Mouse (Mus musculus): ENCODE results near the gene Vps8. TPM values are rescaled to one million over a fixed set of nuclear protein-coding genes. Genes with fewer than 3 reads are reported as not detected.

Gene Vps8
- polyA plus RNA-seq, 2 experiments: 11.0 to 15.2 TPM

GRCm38 (mm10) chr16:21542559-21542958 is 119.6 kb downstream of the Vps8 start:
- Histone ChIP-seq H3K4me3 (replicated peaks; ENCODE audit: low read length) (no peak overlapping the region), H3K27ac (replicated peaks; ENCODE audit: low read depth, low read length) (no peak overlapping the region), H3K9ac (ENCODE audit: low read depth, low read length, severe bottlenecking) (no peak overlapping the region), H3K27me3 (ENCODE audit: control insufficient read depth, insufficient read depth, low read length) (no peaks in the 10 kb centered on the region), H3K4me1 (ENCODE audit: control insufficient read depth, insufficient read depth, low read length) (no peaks in the 10 kb centered on the region), H3K36me3 (ENCODE audit: control insufficient read depth, insufficient read depth, low read length) (no peaks in the 10 kb centered on the region), H3K4me2 (replicated peaks; ENCODE audit: low read depth, low read length, severe bottlenecking) (no peak overlapping the region), H3K9me3 (ENCODE audit: control insufficient read depth, low read length) (no peaks in the 10 kb centered on the region)
- DNase-seq (ENCODE audit: low spot score) (no peak), ATAC-seq (ENCODE audit: low FRiP score, low read depth) (no peak)
- no peak for TF ChIP-seq POLR2A (IDR thresholded peaks at IDR 0.05; ENCODE audit: borderline replicate concordance, extremely low read depth, insufficient read depth, insufficient read length)
- 71% methylated on average over 1 of the region's 1 CpGs for WGBS

GRCm38 (mm10) chr16:21547446-21547845 is 124.5 kb downstream of the Vps8 start:
- no peak for TF ChIP-seq POLR2A (IDR thresholded peaks at IDR 0.05; ENCODE audit: borderline replicate concordance, extremely low read depth, insufficient read depth, insufficient read length)
- Histone ChIP-seq H3K9me3 (ENCODE audit: control insufficient read depth, low read length) (no peaks in the 10 kb centered on the region), H3K4me3 (replicated peaks; ENCODE audit: low read length) (no peak overlapping the region), H3K4me1 (ENCODE audit: control insufficient read depth, insufficient read depth, low read length) (no peaks in the 10 kb centered on the region), H3K4me2 (replicated peaks; ENCODE audit: low read depth, low read length, severe bottlenecking) (no peak overlapping the region), H3K36me3 (ENCODE audit: control insufficient read depth, insufficient read depth, low read length) (no peaks in the 10 kb centered on the region), H3K9ac (ENCODE audit: low read depth, low read length, severe bottlenecking) (no peak overlapping the region), H3K27ac (replicated peaks; ENCODE audit: low read depth, low read length) (no peak overlapping the region), H3K27me3 (ENCODE audit: control insufficient read depth, insufficient read depth, low read length) (no peaks in the 10 kb centered on the region)
- WGBS: 78% methylated on average over 5 of the region's 5 CpGs
- DNase-seq (ENCODE audit: low spot score): no peak
- ATAC-seq (ENCODE audit: low FRiP score, low read depth): no peak

GRCm38 (mm10) chr16:21549751-21550150 is 126.8 kb downstream of the Vps8 start:
- H3K4me3 ChIP-seq (replicated peaks; ENCODE audit: low read length): no peak overlapping the region
- ATAC-seq (ENCODE audit: low FRiP score, low read depth) (no peak), DNase-seq (ENCODE audit: low spot score) (no peak)
- H3K27ac ChIP-seq (replicated peaks; ENCODE audit: low read depth, low read length): no peak overlapping the region
- H3K4me2 ChIP-seq (replicated peaks; ENCODE audit: low read depth, low read length, severe bottlenecking): no peak overlapping the region
- H3K27me3 ChIP-seq (ENCODE audit: control insufficient read depth, insufficient read depth, low read length): no peaks in the 10 kb centered on the region
- no peak for TF ChIP-seq POLR2A (IDR thresholded peaks at IDR 0.05; ENCODE audit: borderline replicate concordance, extremely low read depth, insufficient read depth, insufficient read length)
- no peaks in the 10 kb centered on the region for H3K4me1 ChIP-seq (ENCODE audit: control insufficient read depth, insufficient read depth, low read length)
- WGBS: 63% methylated on average over 4 of the region's 4 CpGs
- no peak overlapping the region for H3K9ac ChIP-seq (ENCODE audit: low read depth, low read length, severe bottlenecking)
- no peaks in the 10 kb centered on the region for H3K36me3 ChIP-seq (ENCODE audit: control insufficient read depth, insufficient read depth, low read length)
- H3K9me3 ChIP-seq (ENCODE audit: control insufficient read depth, low read length): no peaks in the 10 kb centered on the region

DNA sequence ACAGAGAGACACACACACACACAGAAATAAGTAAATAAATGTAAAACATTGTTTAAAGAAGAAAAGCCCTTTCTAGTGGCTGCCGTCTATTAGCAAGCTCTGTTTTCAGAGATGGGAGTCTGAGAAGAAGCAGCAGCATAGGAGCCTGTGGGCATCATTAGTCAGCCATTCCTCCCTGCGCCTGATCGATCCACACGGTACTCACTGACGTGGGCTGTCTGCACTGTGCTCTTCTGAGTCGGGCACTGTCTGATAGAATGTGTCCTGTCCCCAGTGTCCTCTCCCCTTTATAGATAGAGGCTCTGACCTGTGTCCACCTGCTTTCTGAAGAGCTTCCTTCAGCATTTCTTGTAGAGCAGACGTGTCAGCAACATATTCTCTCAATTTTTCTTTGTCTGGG is 127.5 kb downstream of the Vps8 start:
- DNase-seq (ENCODE audit: low spot score) (no peak), ATAC-seq (ENCODE audit: low FRiP score, low read depth) (no peak)
- Histone ChIP-seq H3K4me1 (ENCODE audit: control insufficient read depth, insufficient read depth, low read length) (no peaks in the 10 kb centered on the region), H3K27ac (replicated peaks; ENCODE audit: low read depth, low read length) (no peak overlapping the region), H3K4me2 (replicated peaks; ENCODE audit: low read depth, low read length, severe bottlenecking) (no peak overlapping the region), H3K9ac (ENCODE audit: low read depth, low read length, severe bottlenecking) (no peak overlapping the region), H3K4me3 (replicated peaks; ENCODE audit: low read length) (no peak overlapping the region), H3K9me3 (ENCODE audit: control insufficient read depth, low read length) (no peaks in the 10 kb centered on the region), H3K36me3 (ENCODE audit: control insufficient read depth, insufficient read depth, low read length) (no peaks in the 10 kb centered on the region), H3K27me3 (ENCODE audit: control insufficient read depth, insufficient read depth, low read length) (no peaks in the 10 kb centered on the region)
- TF ChIP-seq POLR2A (IDR thresholded peaks at IDR 0.05; ENCODE audit: borderline replicate concordance, extremely low read depth, insufficient read depth, insufficient read length): no peak
- WGBS: 74% methylated on average over 7 of the region's 7 CpGs

GRCm38 (mm10) chr16:21553506-21553905 is 130.6 kb downstream of the Vps8 start:
- no peak for TF ChIP-seq POLR2A (IDR thresholded peaks at IDR 0.05; ENCODE audit: borderline replicate concordance, extremely low read depth, insufficient read depth, insufficient read length)
- Histone ChIP-seq H3K27me3 (ENCODE audit: control insufficient read depth, insufficient read depth, low read length) (no peaks in the 10 kb centered on the region), H3K4me1 (ENCODE audit: control insufficient read depth, insufficient read depth, low read length) (no peaks in the 10 kb centered on the region), H3K9ac (ENCODE audit: low read depth, low read length, severe bottlenecking) (no peak overlapping the region), H3K4me2 (replicated peaks; ENCODE audit: low read depth, low read length, severe bottlenecking) (no peak overlapping the region), H3K36me3 (ENCODE audit: control insufficient read depth, insufficient read depth, low read length) (no peaks in the 10 kb centered on the region), H3K4me3 (replicated peaks; ENCODE audit: low read length) (no peak overlapping the region), H3K9me3 (ENCODE audit: control insufficient read depth, low read length) (no peaks in the 10 kb centered on the region), H3K27ac (replicated peaks; ENCODE audit: low read depth, low read length) (no peak overlapping the region)
- no peak for DNase-seq (ENCODE audit: low spot score)
- ATAC-seq (ENCODE audit: low FRiP score, low read depth): no peak
- WGBS: 83% methylated on average over 3 of the region's 3 CpGs
